Mouse (Mus musculus): ENCODE results near the gene Pla2g4f. TPM values are rescaled to one million over a fixed set of nuclear protein-coding genes. Genes with fewer than 3 reads are reported as not detected.

The Pla2g4f gene
- polyA plus RNA-seq, 1 experiment from 2014 or later, result 21.2 TPM

DNA sequence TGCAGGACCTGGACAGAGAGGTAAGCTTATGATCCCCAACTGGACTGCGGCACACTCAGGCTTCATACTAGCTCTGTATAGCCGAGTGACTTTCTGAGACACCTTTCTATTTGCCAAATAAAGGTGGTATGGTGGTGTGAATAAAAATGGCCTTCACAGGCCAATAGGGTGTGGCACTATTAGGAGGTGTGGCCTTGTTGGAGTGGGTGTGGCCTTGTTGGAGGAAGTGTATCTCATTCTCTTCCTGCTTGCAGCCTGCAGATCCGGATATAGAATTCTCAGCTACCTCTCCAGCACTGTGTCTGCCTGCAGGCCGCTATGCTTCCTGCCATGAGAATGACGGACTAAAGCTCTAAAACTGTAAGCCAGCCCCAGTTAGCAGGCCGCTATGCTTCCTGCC lies 12.9 kb downstream of the Pla2g4f start:
- no peak overlapping the region for H3K9ac ChIP-seq
- no peaks in the 10 kb centered on the region for H3K36me3 ChIP-seq
- WGBS, result 90% methylated on average over 6 of the region's 6 CpGs
- no peaks in the 10 kb centered on the region for H3K4me1 ChIP-seq
- no peaks in the 10 kb centered on the region for H3K27me3 ChIP-seq
- no peaks in the 10 kb centered on the region for H3K9me3 ChIP-seq
- ATAC-seq (ENCODE audit: insufficient number of reproducible peaks, low FRiP score, low TSS enrichment, low read depth), result no peak
- no peak overlapping the region for H3K27ac ChIP-seq
- H3K4me2 ChIP-seq, result no peak overlapping the region
- no peak overlapping the region for H3K4me3 ChIP-seq

DNA sequence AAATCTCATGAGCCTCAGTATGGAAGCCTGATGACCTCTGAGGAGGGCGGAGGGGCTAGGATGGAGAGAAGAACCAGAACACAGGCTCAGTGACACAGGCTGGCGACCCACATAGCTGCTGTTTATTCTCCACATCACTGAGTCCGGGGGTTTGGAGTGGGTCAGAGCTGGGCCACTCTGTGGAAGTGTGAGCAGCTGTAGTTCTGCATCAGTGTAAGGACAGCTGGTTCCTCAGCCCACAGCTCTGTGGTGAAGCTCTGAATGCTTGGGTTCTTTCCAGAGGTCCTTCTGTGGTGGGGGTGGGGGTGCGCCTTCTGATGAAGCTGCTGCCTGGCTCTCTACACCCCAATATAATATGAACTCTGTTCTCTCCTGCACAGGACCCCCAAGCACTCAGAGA lies 14.1 kb downstream of the Pla2g4f start:
- H3K9ac ChIP-seq, result no peak overlapping the region
- no peaks in the 10 kb centered on the region for H3K4me1 ChIP-seq
- H3K27me3 ChIP-seq, result no peaks in the 10 kb centered on the region
- no peaks in the 10 kb centered on the region for H3K36me3 ChIP-seq
- no peak overlapping the region for H3K4me2 ChIP-seq
- no peak overlapping the region for H3K27ac ChIP-seq
- ATAC-seq (ENCODE audit: insufficient number of reproducible peaks, low FRiP score, low TSS enrichment, low read depth), result no peak
- no peaks in the 10 kb centered on the region for H3K9me3 ChIP-seq
- WGBS, result 79% methylated on average over 4 of the region's 4 CpGs
- no peak overlapping the region for H3K4me3 ChIP-seq

DNA sequence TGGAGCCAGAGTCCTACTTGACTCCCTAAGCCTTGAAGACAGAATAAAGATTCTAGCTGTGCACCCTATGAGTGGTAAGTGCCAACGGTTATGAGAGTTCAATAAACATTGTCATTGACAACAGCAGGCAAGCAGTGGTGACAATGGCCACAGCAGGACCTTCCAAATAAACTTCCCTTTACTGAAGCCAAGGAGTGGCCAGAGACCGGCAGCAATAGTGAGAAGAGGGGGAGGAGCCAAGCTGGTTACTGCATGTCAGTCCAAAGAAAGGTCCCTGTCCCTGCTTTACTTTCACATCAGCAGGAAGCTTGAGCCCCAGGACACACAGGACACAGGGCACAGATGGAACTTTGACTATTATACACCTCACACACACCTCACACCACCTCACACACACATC lies 17.8 kb downstream of the Pla2g4f start:
- Histone ChIP-seq H3K27ac (no peak overlapping the region), H3K9ac (no peak overlapping the region), H3K4me1 (no peaks in the 10 kb centered on the region), H3K4me3 (no peak overlapping the region), H3K4me2 (no peak overlapping the region), H3K36me3 (no peaks in the 10 kb centered on the region), H3K9me3 (no peaks in the 10 kb centered on the region), H3K27me3 (no peaks in the 10 kb centered on the region)
- ATAC-seq (ENCODE audit: insufficient number of reproducible peaks, low FRiP score, low TSS enrichment, low read depth), result no peak
- WGBS, result 12% methylated on average over 2 of the region's 2 CpGs

DNA sequence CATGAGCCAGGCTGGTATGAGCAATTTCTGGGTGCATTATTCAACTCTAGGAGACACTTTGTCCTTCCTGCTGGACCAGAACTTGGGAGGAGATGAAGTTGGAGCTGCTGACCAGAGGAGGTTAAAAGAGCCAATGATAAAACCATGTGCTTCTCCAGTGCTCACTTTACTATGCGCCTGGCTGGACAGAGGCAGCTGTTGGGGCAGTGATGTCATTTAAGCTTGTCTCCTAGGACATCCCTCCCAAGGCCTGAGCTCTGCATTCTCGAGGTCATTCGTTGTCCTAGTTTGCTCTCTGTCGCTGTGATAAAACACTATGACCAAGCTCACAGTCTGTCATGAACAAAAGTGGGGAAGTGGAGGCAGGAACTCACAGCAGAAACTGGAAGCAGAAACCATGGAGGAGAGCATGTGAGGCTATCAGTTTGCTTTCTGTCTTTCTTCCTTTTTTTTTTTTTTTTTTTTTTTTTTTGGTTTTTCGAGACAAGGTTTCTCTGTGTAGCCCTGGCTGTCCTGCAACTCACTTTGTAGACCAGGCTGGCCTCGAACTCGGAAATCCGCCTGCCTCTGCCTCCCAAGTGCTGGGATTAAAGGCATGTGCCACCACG lies 22.4 kb downstream of the Pla2g4f start:
- no peak overlapping the region for H3K4me3 ChIP-seq
- WGBS, result 81% methylated on average over 8 of the region's 9 CpGs
- H3K27me3 ChIP-seq, result no peaks in the 10 kb centered on the region
- ATAC-seq (ENCODE audit: insufficient number of reproducible peaks, low FRiP score, low TSS enrichment, low read depth), result no peak
- H3K4me2 ChIP-seq, result no peak overlapping the region
- H3K36me3 ChIP-seq, result no peaks in the 10 kb centered on the region
- no peak overlapping the region for H3K27ac ChIP-seq
- H3K9me3 ChIP-seq, result no peaks in the 10 kb centered on the region
- H3K9ac ChIP-seq, result no peak overlapping the region
- no peaks in the 10 kb centered on the region for H3K4me1 ChIP-seq

DNA sequence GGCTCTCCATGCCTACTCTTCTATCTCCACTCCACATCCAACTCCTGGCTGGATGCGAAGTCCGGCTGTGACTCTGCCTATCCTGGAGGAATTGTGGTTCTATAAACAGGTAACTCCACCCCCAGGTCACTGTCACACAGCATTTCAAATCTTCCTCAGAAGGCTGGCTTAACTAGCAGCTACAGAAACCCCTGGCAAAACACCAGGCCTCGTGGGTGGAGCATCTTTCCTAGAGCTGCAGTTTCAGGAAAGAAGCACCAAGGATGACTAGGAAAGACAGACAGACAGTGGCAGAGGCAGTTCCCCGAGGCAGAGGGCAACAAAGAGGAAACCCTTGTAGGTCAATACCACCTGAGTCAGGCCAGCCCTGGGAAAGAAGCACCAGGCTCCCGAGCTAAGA lies 25.0 kb downstream of the Pla2g4f start, which contains the start of gene Pla2g4d:
Gene Pla2g4d (minus strand): TSS at position 203 of the 400 bp plus-strand sequence.
- Histone ChIP-seq H3K4me2 (no peak within 1 kb of the TSS), H3K36me3 (no peaks in the 10 kb centered on the region), H3K9ac (no peak within 1 kb of the TSS), H3K27ac (no peak within 1 kb of the TSS), H3K4me3 (no peak within 1 kb of the TSS), H3K4me1 (peaks cover 1% of the 10 kb centered on the region; the same call in 1 of the 2 replicates), H3K9me3 (no peaks in the 10 kb centered on the region), H3K27me3 (no peaks in the 10 kb centered on the region)
- no peak for ATAC-seq (ENCODE audit: insufficient number of reproducible peaks, low FRiP score, low TSS enrichment, low read depth)
- WGBS, result 66% methylated on average over 5 of the region's 5 CpGs

DNA sequence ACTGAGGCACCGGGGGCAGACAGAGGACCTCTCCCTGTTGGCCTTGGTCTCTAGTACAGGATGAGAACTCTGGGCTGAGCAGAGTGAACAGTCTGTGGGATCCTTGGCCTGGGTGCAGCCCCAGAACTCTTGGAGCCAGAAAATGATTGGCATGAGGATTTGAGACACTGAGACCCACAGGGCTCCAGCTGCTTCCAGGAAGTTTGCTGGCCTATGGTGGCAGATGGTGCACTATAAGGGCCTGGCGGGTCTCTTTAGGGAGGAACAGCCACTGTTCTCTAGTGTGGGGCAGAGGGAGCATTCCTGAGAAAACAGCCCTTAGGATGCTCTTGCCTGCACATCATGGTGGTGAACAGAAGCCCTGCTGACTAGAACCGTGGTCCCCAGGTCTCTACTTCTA lies 25.6 kb downstream of the Pla2g4f start:
- Histone ChIP-seq H3K9me3 (no peaks in the 10 kb centered on the region), H3K9ac (no peak overlapping the region), H3K27ac (no peak overlapping the region), H3K4me1 (peaks cover 7% of the 10 kb centered on the region; the same call in 1 of the 2 replicates), H3K4me2 (no peak overlapping the region), H3K27me3 (no peaks in the 10 kb centered on the region), H3K36me3 (no peaks in the 10 kb centered on the region), H3K4me3 (no peak overlapping the region)
- ATAC-seq (ENCODE audit: insufficient number of reproducible peaks, low FRiP score, low TSS enrichment, low read depth), result no peak
- 69% methylated on average over 3 of the region's 3 CpGs for WGBS

DNA sequence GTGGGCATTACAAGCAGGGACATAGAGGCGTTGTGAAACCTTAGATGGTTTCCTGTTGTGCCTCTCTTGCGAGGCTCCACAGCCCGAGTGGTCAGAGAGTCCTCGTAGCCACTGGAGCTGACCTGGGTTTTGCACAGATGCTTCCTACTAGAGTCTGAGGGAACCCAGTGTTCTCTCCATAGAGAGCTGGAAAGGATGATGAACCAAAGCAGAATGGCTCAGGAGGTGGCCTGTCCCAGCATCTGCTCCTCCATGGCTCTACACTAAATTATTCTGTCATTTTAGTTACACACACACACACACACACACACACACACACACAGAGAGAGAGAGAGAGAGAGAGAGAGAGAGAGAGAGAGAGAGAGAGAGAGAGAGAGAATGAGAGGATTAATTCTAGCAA lies 28.3 kb downstream of the Pla2g4f start:
- no peaks in the 10 kb centered on the region for H3K9me3 ChIP-seq
- no peak overlapping the region for H3K4me2 ChIP-seq
- no peak overlapping the region for H3K27ac ChIP-seq
- H3K36me3 ChIP-seq, result no peaks in the 10 kb centered on the region
- H3K27me3 ChIP-seq, result no peaks in the 10 kb centered on the region
- H3K4me1 ChIP-seq, result peaks cover 11% of the 10 kb centered on the region; the same call in 1 of the 2 replicates
- no peak for ATAC-seq (ENCODE audit: insufficient number of reproducible peaks, low FRiP score, low TSS enrichment, low read depth)
- WGBS, result 70% methylated on average over 4 of the region's 4 CpGs
- H3K9ac ChIP-seq, result no peak overlapping the region
- H3K4me3 ChIP-seq, result no peak overlapping the region

DNA sequence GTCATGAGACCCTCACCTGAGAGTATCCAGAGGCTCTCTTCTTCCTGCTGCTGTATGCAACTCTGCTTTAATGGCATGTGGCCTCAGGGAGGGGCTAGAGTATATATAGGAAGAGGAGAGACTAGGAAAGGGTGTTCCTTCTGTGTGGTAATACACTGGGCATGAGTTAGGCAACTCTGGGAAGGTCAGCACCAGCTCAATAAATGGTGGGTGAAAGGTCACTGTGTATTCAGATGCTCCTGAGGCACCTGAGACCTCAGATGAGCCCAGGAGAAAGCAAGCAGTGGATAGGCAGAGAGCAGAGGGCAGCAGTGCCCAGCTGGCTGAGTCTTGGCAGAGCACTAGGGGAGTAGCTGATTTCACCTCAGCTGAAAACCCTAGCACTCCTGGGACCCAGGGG lies 29.3 kb downstream of the Pla2g4f start:
- no peak for ATAC-seq (ENCODE audit: insufficient number of reproducible peaks, low FRiP score, low TSS enrichment, low read depth)

DNA sequence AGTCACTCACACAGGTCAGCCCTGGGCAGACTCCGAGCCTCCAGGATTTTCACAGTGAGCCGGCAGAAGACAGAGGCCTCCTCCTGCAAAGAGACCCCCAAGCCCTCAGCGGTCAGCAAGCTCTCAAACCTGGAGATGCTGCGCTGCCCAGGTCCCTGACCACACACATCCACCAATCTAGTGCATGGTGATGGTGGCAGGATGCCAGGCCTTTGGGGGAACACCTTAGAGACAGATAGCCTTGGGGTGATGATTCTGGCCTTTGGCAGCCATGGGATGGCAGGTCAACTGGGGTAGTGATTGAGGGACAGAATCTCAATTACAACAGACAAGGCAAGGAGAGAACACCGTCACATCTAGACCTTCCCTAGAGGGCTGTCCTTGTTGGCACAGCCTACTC lies 29.9 kb downstream of the Pla2g4f start:
- ATAC-seq (ENCODE audit: insufficient number of reproducible peaks, low FRiP score, low TSS enrichment, low read depth), result no peak
- H3K27ac ChIP-seq, result no peak overlapping the region
- H3K4me1 ChIP-seq, result peaks cover 11% of the 10 kb centered on the region; the same call in 1 of the 2 replicates
- no peaks in the 10 kb centered on the region for H3K36me3 ChIP-seq
- H3K27me3 ChIP-seq, result no peaks in the 10 kb centered on the region
- H3K4me2 ChIP-seq, result no peak overlapping the region
- no peak overlapping the region for H3K9ac ChIP-seq
- no peaks in the 10 kb centered on the region for H3K9me3 ChIP-seq
- H3K4me3 ChIP-seq, result no peak overlapping the region
- WGBS, result 79% methylated on average over 5 of the region's 5 CpGs

More for the DNA sequence above, 29.3 kb downstream of the Pla2g4f start:
- Histone ChIP-seq H3K27ac (no peak overlapping the region), H3K27me3 (no peaks in the 10 kb centered on the region), H3K4me3 (no peak overlapping the region), H3K36me3 (no peaks in the 10 kb centered on the region), H3K9me3 (no peaks in the 10 kb centered on the region), H3K4me2 (no peak overlapping the region), H3K4me1 (peaks cover 11% of the 10 kb centered on the region; the same call in 1 of the 2 replicates), H3K9ac (no peak overlapping the region)

DNA sequence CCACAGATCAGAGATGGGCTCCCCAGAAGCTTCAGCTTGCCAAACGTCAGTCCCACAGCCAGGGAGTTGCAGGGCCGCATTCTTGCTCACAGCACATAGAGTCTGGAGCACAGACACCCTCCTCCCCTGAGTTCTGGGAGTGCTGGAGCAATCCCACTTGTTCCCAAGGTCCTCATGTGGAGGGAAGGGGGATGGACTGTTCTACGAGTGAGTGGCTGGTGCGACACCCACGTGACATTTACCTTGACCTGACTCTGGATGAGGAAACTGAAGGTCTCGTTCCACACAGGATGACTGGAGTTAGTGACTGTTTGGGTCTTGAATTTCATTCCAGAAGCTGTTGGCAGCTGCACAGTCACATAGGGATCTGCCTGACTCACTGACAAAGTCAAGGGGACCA lies 30.4 kb downstream of the Pla2g4f start:
- Histone ChIP-seq H3K27me3 (no peaks in the 10 kb centered on the region), H3K9ac (no peak overlapping the region), H3K36me3 (no peaks in the 10 kb centered on the region), H3K27ac (peak overlapping the region; percentile 47), H3K4me1 (peaks cover 11% of the 10 kb centered on the region; the same call in 1 of the 2 replicates), H3K9me3 (no peaks in the 10 kb centered on the region), H3K4me3 (no peak overlapping the region), H3K4me2 (no peak overlapping the region)
- ATAC-seq (ENCODE audit: insufficient number of reproducible peaks, low FRiP score, low TSS enrichment, low read depth), result no peak
- 31% methylated on average over 6 of the region's 6 CpGs for WGBS

DNA sequence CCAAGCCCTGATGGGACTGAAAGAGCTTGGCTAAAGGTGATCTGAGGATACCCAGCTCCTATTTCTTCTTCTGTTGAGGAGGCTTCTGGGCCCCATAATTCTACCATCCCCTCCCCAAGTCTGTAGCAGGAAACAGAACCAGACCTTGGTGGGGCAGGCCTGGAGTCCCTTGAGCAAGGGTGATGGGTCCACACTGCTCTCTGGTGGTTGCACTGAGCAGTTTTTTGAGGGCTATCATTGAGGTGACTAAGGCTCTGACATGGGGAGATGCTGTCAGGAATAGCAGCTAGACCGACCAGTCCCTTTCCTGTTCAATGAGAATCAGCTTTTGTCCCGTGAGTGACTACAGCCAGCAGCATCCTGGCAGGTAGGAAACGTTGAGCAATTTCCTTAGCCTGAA lies 32.7 kb downstream of the Pla2g4f start:
- no peak overlapping the region for H3K4me2 ChIP-seq
- H3K4me1 ChIP-seq, result peaks cover 11% of the 10 kb centered on the region; the same call in 1 of the 2 replicates
- no peak for ATAC-seq (ENCODE audit: insufficient number of reproducible peaks, low FRiP score, low TSS enrichment, low read depth)
- 55% methylated on average over 3 of the region's 3 CpGs for WGBS
- no peak overlapping the region for H3K4me3 ChIP-seq
- no peak overlapping the region for H3K27ac ChIP-seq
- no peak overlapping the region for H3K9ac ChIP-seq
- H3K9me3 ChIP-seq, result no peaks in the 10 kb centered on the region
- H3K36me3 ChIP-seq, result no peaks in the 10 kb centered on the region
- H3K27me3 ChIP-seq, result no peaks in the 10 kb centered on the region

DNA sequence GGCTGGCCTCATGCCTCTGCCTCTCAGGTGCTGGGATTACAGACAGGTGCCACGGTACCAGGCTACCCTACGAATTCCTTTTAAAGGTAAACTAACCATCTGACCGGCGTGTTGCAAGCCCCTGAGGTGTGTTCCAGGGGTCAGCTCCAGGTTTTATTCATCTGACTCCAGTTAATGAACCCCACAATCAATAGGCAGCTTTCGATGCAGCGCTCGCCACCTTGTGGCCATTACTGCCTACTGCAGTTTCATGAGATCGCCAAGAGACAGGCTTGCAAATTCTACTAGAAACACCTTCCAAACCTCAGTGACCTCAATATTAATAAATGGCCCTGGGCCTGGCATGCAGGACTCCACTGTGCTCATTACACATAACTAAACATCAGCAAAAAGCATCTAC lies 34.0 kb downstream of the Pla2g4f start:
- no peaks in the 10 kb centered on the region for H3K36me3 ChIP-seq
- no peaks in the 10 kb centered on the region for H3K27me3 ChIP-seq
- H3K9me3 ChIP-seq, result no peaks in the 10 kb centered on the region
- no peak overlapping the region for H3K4me3 ChIP-seq
- no peak overlapping the region for H3K4me2 ChIP-seq
- WGBS, result 17% methylated on average over 8 of the region's 8 CpGs
- H3K4me1 ChIP-seq, result peaks cover 11% of the 10 kb centered on the region; the same call in 1 of the 2 replicates
- no peak overlapping the region for H3K9ac ChIP-seq
- ATAC-seq (ENCODE audit: insufficient number of reproducible peaks, low FRiP score, low TSS enrichment, low read depth), result no peak
- no peak overlapping the region for H3K27ac ChIP-seq

DNA sequence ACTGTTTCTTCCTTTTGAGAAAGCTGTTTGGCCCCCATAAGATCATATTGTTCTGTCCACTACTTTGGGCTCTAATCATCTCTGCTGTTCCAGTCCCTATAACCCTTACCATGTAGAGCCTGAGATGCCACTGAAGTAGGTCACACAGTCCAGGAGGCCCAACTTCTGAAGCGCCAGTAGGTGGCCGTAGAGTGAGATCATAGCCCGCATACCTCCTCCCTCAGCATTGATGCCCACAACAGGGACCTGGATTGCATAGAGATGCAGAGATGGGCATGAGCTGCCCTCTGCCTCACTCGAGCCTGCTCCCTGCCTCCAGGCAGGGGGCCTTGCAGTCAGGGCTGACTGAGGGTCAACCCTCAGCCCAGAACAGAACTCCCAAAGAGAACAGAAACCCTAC lies 37.0 kb downstream of the Pla2g4f start:
- Histone ChIP-seq H3K36me3 (no peaks in the 10 kb centered on the region), H3K9ac (no peak overlapping the region), H3K4me2 (no peak overlapping the region), H3K4me3 (no peak overlapping the region), H3K9me3 (no peaks in the 10 kb centered on the region), H3K27me3 (no peaks in the 10 kb centered on the region), H3K27ac (no peak overlapping the region), H3K4me1 (no peaks in the 10 kb centered on the region)
- 76% methylated on average over 4 of the region's 4 CpGs for WGBS
- no peak for ATAC-seq (ENCODE audit: insufficient number of reproducible peaks, low FRiP score, low TSS enrichment, low read depth)
